Mouse (Mus musculus) heart, adult 2 months (tissue): Measurements from ENCODE around the gene Scamp3.

Source experiments
- CTCF ChIP-seq: fragments of 200-600 bp; IDR thresholded peaks from 2 replicates; pipeline ENCODE4 v1.8.1; 2022; ENCODE audit warnings: antibody characterized with exemption, mild to moderate bottlenecking, moderate library complexity
- POLR2A ChIP-seq: fragments of 200-500 bp; IDR thresholded peaks from 2 replicates; pipeline ENCODE4 v1.6.1; 2011; ENCODE audit warnings: mild to moderate bottlenecking, low read depth, low read length, control low read depth; ENCODE audit not compliant: insufficient read depth

- peak; percentile 98 for TF ChIP-seq CTCF
- peak; percentile 63; the same call in 1 of the 2 replicates for TF ChIP-seq POLR2A
Measured at GRCm38 (mm10) chr3:89228180-89228549, 50.9 kb downstream of the Scamp3 start.
